ENCODE assay signal across 13 mouse cellular contexts in the genomic region with DNA sequence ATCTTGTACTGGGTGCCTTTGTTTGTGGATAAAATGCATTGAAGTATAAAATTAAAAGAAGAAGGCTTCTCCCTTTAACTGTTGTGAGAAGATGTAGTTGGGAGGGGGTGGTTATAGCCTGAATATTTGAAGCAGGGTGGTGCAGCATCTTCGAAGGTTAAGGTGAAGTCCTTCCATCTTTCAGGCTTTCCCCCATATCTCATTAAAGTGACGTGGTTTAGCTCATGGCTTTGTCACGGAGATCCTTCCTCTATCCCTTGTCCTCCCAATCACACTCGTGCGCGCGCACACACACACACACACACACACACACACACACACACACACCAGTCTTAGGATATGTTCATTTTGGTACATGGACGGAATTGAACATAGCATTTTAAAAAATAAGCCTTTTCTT. TPM values are rescaled to one million over a fixed set of nuclear protein-coding genes. Genes with fewer than 3 reads are reported as not detected.
DNase-seq lines count a peak whose midpoint lies in the region; ATAC-seq and TF ChIP-seq lines count a peak whose summit lies in the region.
"Had no signal": no experiment of that assay in that cellular context is flagged by ENCODE, and none has a peak within 500 bp of the region (broad histone marks: within the 10 kb centered on the region; RNA-seq: fewer than 3 reads in every experiment).

No protein-coding gene starts in this region.

- intact Hi-C loops in heart, postnatal 36 days (cut with DNase I) = no loop called here

- WGBS in heart, embryonic 10.5 days = 67% methylated on average over 8 of the region's 8 CpGs
- WGBS in lung, embryonic 14.5 days = 74% methylated on average over 8 of the region's 8 CpGs
- WGBS in lung, adult 2 months = 85% methylated on average over 8 of the region's 8 CpGs
- WGBS in hindbrain, postnatal 0 days = 75% methylated on average over 8 of the region's 8 CpGs
- 76% methylated on average over 8 of the region's 8 CpGs for WGBS in neural tube, embryonic 13.5 days

- TF ChIP-seq CTCF in lung, embryonic 14.5 days (IDR thresholded peaks at IDR 0.05; ENCODE audit: low read depth) = no peak
- no peak for TF ChIP-seq CTCF in lung, adult 2 months (IDR thresholded peaks at IDR 0.05; ENCODE audit: insufficient read depth, low read length)
- no peak for TF ChIP-seq CTCF in hindbrain, postnatal 0 days (IDR thresholded peaks at IDR 0.05; ENCODE audit: low read depth)

- H3K4me3 ChIP-seq in heart, embryonic 10.5 days = peak overlapping the region; percentile 97
- no peak overlapping the region for H3K4me3 ChIP-seq in lung, embryonic 14.5 days (ENCODE audit: low read depth, low read length)
- no peak overlapping the region for H3K4me3 ChIP-seq in lung, adult 2 months (replicated peaks; ENCODE audit: extremely low read depth, low read depth, low read length)
- H3K4me3 ChIP-seq in hindbrain, postnatal 0 days (ENCODE audit: low read length) = peak overlapping the region; percentile 92; the same call in 1 of the 2 replicates
- peak overlapping the region; percentile 93 for H3K4me3 ChIP-seq in neural tube, embryonic 13.5 days

- no peak for DNase-seq in heart, embryonic 10.5 days (ENCODE audit: low spot score)
- DNase-seq in heart, postnatal 36 days = no peak
- no peak for DNase-seq in lung, embryonic 14.5 days
- no peak for DNase-seq in lung, adult 2 months
- DNase-seq in hindbrain, postnatal 0 days (ENCODE audit: low spot score) = no peak
- DNase-seq in adrenal gland, postnatal 4 days (ENCODE audit: low spot score in 2 of 2) = no peak
- DNase-seq: embryo, embryonic 11 days; layer of hippocampus, adult 9-11 months; thymus, postnatal 14 days had no signal

- no peak overlapping the region for H3K9ac ChIP-seq in lung, embryonic 14.5 days
- H3K9ac ChIP-seq in hindbrain, postnatal 0 days (replicated peaks; ENCODE audit: low read length) = peak overlapping the region; percentile 91; the same call in 1 of the 2 replicates
- peak overlapping the region; percentile 99 for H3K9ac ChIP-seq in neural tube, embryonic 13.5 days
- H3K9ac ChIP-seq: liver, embryonic 14.5 days had no signal

- H3K9me3 ChIP-seq in heart, embryonic 10.5 days = no peaks in the 10 kb centered on the region
- no peaks in the 10 kb centered on the region for H3K9me3 ChIP-seq in lung, embryonic 14.5 days (ENCODE audit: low read depth, low read length)
- H3K9me3 ChIP-seq in hindbrain, postnatal 0 days (ENCODE audit: low read length) = no peaks in the 10 kb centered on the region
- H3K9me3 ChIP-seq in neural tube, embryonic 13.5 days = no peaks in the 10 kb centered on the region

- peaks cover 15% of the 10 kb centered on the region for H3K36me3 ChIP-seq in heart, embryonic 10.5 days
- 0 out of 2 replicates have a peak, but pooled peaks cover 6% of the 10 kb centered on the region for H3K36me3 ChIP-seq in lung, embryonic 14.5 days (ENCODE audit: insufficient read depth)
- no peaks in the 10 kb centered on the region; the same call in 1 of the 2 replicates for H3K36me3 ChIP-seq in hindbrain, postnatal 0 days (ENCODE audit: insufficient read depth, low read length)
- peaks cover 22% of the 10 kb centered on the region for H3K36me3 ChIP-seq in neural tube, embryonic 13.5 days
- H3K36me3 ChIP-seq: G1E had no signal

- ATAC-seq in lung, embryonic 14.5 days (ENCODE audit: insufficient read depth) = no peak
- no peak for ATAC-seq in hindbrain, postnatal 0 days
- ATAC-seq in neural tube, embryonic 13.5 days (ENCODE audit: low read depth) = no peak
- ATAC-seq in inflammation-experienced regulatory T-cells, adult 6 months = no peak

- H3K4me2 ChIP-seq in lung, embryonic 14.5 days = peak overlapping the region; percentile 97
- peak overlapping the region; percentile 97 for H3K4me2 ChIP-seq in hindbrain, postnatal 0 days (ENCODE audit: low read depth, low read length)
- H3K4me2 ChIP-seq in neural tube, embryonic 13.5 days = peak overlapping the region; percentile 92

- TF ChIP-seq POLR2A in lung, adult 2 months (IDR thresholded peaks at IDR 0.05; ENCODE audit: borderline replicate concordance, extremely low read depth, low read depth, low read length) = no peak

- peak overlapping the region; percentile 99 for H3K27ac ChIP-seq in heart, embryonic 10.5 days
- H3K27ac ChIP-seq in lung, embryonic 14.5 days (ENCODE audit: low read depth) = no peak overlapping the region
- no peak overlapping the region for H3K27ac ChIP-seq in hindbrain, postnatal 0 days
- H3K27ac ChIP-seq in neural tube, embryonic 13.5 days (replicated peaks) = peak overlapping the region; percentile 100
- H3K27ac ChIP-seq: liver, embryonic 14.5 days had no signal

- peaks cover 10% of the 10 kb centered on the region for H3K4me1 ChIP-seq in heart, embryonic 10.5 days
- H3K4me1 ChIP-seq in lung, embryonic 14.5 days (ENCODE audit: insufficient read depth) = peaks cover 11% of the 10 kb centered on the region
- H3K4me1 ChIP-seq in lung, adult 2 months (ENCODE audit: control insufficient read depth, insufficient read depth, low read length) = 0 out of 2 replicates have a peak, but pooled peaks cover 2% of the 10 kb centered on the region
- H3K4me1 ChIP-seq in hindbrain, postnatal 0 days (ENCODE audit: insufficient read depth, low read length) = no peaks in the 10 kb centered on the region
- peaks cover 69% of the 10 kb centered on the region for H3K4me1 ChIP-seq in neural tube, embryonic 13.5 days (replicated peaks)

- H3K27me3 ChIP-seq in heart, embryonic 10.5 days (ENCODE audit: insufficient read depth, poor library complexity, severe bottlenecking) = no peaks in the 10 kb centered on the region
- H3K27me3 ChIP-seq in lung, embryonic 14.5 days (ENCODE audit: insufficient read depth, low read length) = no peaks in the 10 kb centered on the region
- no peaks in the 10 kb centered on the region for H3K27me3 ChIP-seq in hindbrain, postnatal 0 days (ENCODE audit: insufficient read depth, low read length)
- no peaks in the 10 kb centered on the region for H3K27me3 ChIP-seq in neural tube, embryonic 13.5 days

RNA-seq across cellular contexts. Expression of a gene that starts 3.3 kb away (rescaled TPM):
- 130 and 173 TPM in 2 replicates for polyA plus RNA-seq in heart, embryonic 10.5 days (2016; fragmentation: Nextera tagmentation; extraction: Ambion mirVana)
- 10 to 100 TPM; 13.8 to 19.7 TPM for total RNA-seq in heart, postnatal 36 days (2021)
- 31.1 and 33.3 TPM in 2 replicates for polyA plus RNA-seq in lung, embryonic 14.5 days (2014; fragmentation: Nextera tagmentation; extraction: Ambion mirVana)
- 2.4 and 2.7 TPM in 2 replicates for polyA plus RNA-seq in lung, adult 2 months (2012; rRNA removed)
- total RNA-seq in hindbrain, postnatal 0 days (2014; rRNA removed) = 39.1 and 50.7 TPM in 2 replicates
- polyA plus RNA-seq in hindbrain, postnatal 0 days (2015; fragmentation: Nextera tagmentation; extraction: Ambion mirVana) = 74.1 and 80.0 TPM in 2 replicates
- 199 and 206 TPM in 2 replicates for polyA plus RNA-seq in neural tube, embryonic 13.5 days (2015; fragmentation: Nextera tagmentation; extraction: Ambion mirVana)
- total RNA-seq in adrenal gland, postnatal 4 days (2021) = 10 to 100 TPM; 40.7 to 46.1 TPM
- polyA plus RNA-seq in inflammation-experienced regulatory T-cells, adult 6 months (2017; shearing (Covaris generic)) = under 1 TPM in 1 of 3 experiments, not detected in 2; 0.47 TPM
- polyA plus RNA-seq: G1E had no signal

Comparison
In these comparisons a context has a peak if more than half of its experiments do, and no peak if none do; other contexts are left out.
1. H3K27ac ChIP-seq: peak in heart, embryonic 10.5 days (single experiment) and neural tube, embryonic 13.5 days (single experiment); none in lung, embryonic 14.5 days (single experiment) and hindbrain, postnatal 0 days (single experiment).
2. H3K4me3 ChIP-seq: peak in heart, embryonic 10.5 days (single experiment), hindbrain, postnatal 0 days (single experiment) and neural tube, embryonic 13.5 days (single experiment); none in lung, embryonic 14.5 days (single experiment) and lung, adult 2 months (single experiment).
3. Peak in every context shown above with its lines, with median percentiles within 50 percentile points of each other: H3K4me2 ChIP-seq.